Mouse (Mus musculus) lung, embryonic 14.5 days (tissue): ENCODE data around the gene Zmiz1. TPM values are rescaled to one million over a fixed set of nuclear protein-coding genes. Genes with fewer than 3 reads are reported as not detected.

Experiments
- ATAC-seq: fragments of 200-750 bp; cut with Nextera tagmentation; 2 replicates; pipeline ENCODE4 v1.8.0; 2017; ENCODE audit warnings: mild to moderate bottlenecking, moderate TSS enrichment, moderate library complexity; ENCODE audit not compliant: insufficient read depth
- DNase-seq: peaks from one replicate; pipeline ENCODE4 v3.0.0-alpha.2; 2015
- H3K27ac ChIP-seq: fragments of 300-500 bp; sonication (generic); 2 replicates; pipeline ENCODE4 v1.5.1; 2014; ENCODE audit warnings: low read depth, mild to moderate bottlenecking, moderate library complexity
- H3K27me3 ChIP-seq: fragments of 300-500 bp; sonication (generic); 2 replicates; pipeline ENCODE4 v1.6.1; 2014; ENCODE audit warnings: low read length, control low read depth; ENCODE audit not compliant: insufficient read depth
- H3K36me3 ChIP-seq: fragments of 300-500 bp; sonication (generic); 2 replicates; pipeline ENCODE4 v1.6.1; 2014; ENCODE audit warnings: control low read depth; ENCODE audit not compliant: insufficient read depth
- H3K4me1 ChIP-seq: fragments of 300-500 bp; sonication (generic); 2 replicates; pipeline ENCODE4 v1.6.1; 2014; ENCODE audit warnings: antibody characterized with exemption, control low read depth; ENCODE audit not compliant: insufficient read depth
- H3K4me2 ChIP-seq: fragments of 300-500 bp; sonication (generic); 2 replicates; pipeline ENCODE4 v1.6.1; 2014; ENCODE audit warnings: mild to moderate bottlenecking
- H3K4me3 ChIP-seq: fragments of 300-500 bp; sonication (generic); 2 replicates; pipeline ENCODE4 v1.5.1; 2014; ENCODE audit warnings: low read depth, low read length
- H3K9ac ChIP-seq: fragments of 300-500 bp; sonication (generic); 2 replicates; pipeline ENCODE4 v1.6.1; 2014
- H3K9me3 ChIP-seq: fragments of 300-500 bp; sonication (generic); 2 replicates; pipeline ENCODE4 v1.6.1; 2016; ENCODE audit warnings: low read depth, low read length, control low read depth
- CTCF ChIP-seq: IDR thresholded peaks from 2 replicates; pipeline ENCODE4 v1.5.1; 2016; ENCODE audit warnings: antibody characterized with exemption, low read depth
- WGBS: fragments of 180-500 bp; shearing (Covaris S2); extraction: QIAGEN DNeasy Blood & Tissue Kit; methylation state at CpG from one replicate; pipeline ENCODE4 v1.1.7; 2014; 5-methylcytosine and 5-hydroxymethylcytosine counted together
- polyA plus RNA-seq: library from polyadenylated mRNA; unstranded; fragments of >200 nt; fragmentation: Nextera tagmentation; extraction: Ambion mirVana; gene quantifications from 2 replicates; pipeline ENCODE4 v1.2.1, GENCODE M21; 2014

The Zmiz1 gene
- polyA plus RNA-seq, 1 experiment from 2014 or later = 33.5 TPM

GRCm38 (mm10) chr14:25459998-25460800, 1.2 kb downstream of the Zmiz1 start:
- Histone ChIP-seq H3K4me3 (peak overlapping the region; percentile 97), H3K36me3 (no peaks in the 10 kb centered on the region), H3K27me3 (no peaks in the 10 kb centered on the region), H3K9ac (peak overlapping the region; percentile 96), H3K4me2 (peak overlapping the region; percentile 80), H3K9me3 (no peaks in the 10 kb centered on the region), H3K27ac (peak overlapping the region; percentile 99), H3K4me1 (peaks cover 38% of the 10 kb centered on the region)
- no peak for TF ChIP-seq CTCF
- ATAC-seq (0 out of 2 replicates have a peak, but pooled peaks have one; percentile 5), DNase-seq (peak; percentile 77)
- under 1% methylated on average over 62 of the region's 63 CpGs for WGBS

DNA sequence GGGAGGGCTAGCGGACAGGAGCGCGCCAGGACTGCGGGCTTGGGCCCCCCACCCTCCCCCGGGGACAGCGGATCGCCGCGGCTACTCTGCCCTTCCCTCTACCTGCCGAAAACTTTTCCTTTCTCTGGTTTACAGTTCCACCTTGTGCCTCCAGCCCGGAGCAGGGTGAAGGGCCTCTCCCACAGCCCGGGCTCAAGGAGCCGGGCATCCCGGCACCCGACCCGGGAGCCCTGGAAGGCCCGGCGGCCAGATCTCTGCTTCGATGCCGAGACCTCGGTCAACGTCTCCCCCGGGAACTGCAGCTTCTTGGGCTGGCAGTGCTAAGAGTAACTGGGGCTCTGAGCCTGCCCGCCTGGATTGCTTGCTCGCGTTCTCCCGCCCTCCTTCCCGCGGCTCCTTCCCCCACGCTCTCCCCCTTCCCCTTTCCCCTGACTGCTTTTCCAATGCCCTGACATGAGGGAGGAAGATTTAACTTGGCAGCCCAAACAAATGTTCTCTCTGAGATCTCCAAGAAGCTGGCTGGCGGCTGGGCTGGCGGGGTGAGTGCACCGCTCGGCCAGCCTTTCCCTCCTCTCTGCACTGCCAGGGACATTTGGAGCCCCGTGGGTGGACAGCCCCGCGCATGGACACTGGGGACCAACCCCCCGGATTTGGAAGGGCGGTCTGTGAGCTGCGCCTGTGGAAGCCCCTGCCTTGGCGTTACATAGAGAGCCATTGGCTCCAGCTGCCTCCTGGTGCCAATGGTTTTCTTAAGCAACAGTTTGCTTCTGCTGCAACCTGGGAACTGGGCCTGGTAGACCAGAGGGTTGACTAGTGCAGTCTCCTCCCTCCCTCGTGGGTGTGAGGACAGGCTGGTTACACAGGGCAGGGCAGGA, 2.1 kb downstream of the Zmiz1 start:
- H3K4me1 ChIP-seq = peaks cover 44% of the 10 kb centered on the region
- H3K27me3 ChIP-seq = no peaks in the 10 kb centered on the region
- TF ChIP-seq CTCF = no peak

DNA sequence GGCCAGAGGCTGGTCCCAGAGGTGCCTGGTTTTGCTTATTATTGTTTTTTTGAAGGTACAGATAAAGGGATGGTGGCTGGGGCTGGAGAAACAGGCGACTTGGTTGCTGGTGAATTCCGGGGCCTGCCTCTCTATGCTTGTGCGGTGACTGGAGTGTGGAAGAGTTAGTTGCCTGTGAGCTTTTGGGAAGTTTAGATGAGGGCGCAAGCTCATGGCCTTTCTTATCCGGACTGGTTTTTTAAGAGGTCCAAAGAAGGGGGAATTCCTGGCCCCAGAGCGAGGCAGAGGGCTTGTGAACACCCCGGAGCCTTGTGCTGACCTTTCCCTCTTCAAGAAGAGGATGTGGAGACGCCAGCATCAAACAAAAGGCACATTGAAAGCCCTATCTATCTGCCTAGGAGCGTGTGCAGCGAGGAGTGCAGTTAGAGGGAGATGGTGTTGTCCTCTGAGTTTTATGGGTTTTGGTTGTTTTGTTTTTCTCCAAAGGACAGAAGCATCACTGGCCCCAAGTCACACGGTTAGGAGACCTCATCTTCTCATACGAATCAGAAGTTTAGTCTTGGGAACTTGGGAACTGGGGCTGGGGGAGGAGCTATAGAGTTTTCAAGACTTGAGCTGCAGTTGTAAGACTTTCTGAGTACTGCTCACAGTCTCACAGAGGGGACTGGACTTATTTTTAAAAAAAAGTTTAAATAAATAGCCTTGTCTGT, 2.8 kb downstream of the Zmiz1 start:
- WGBS = 10% methylated on average over 12 of the region's 12 CpGs
- DNase-seq (peak; percentile 42), ATAC-seq (no peak)
- H3K36me3 ChIP-seq = no peaks in the 10 kb centered on the region
- H3K4me2 ChIP-seq = peak overlapping the region; percentile 80
- no peaks in the 10 kb centered on the region for H3K27me3 ChIP-seq
- no peak for TF ChIP-seq CTCF
- peak overlapping the region; percentile 97 for H3K4me3 ChIP-seq
- peak overlapping the region; percentile 96 for H3K9ac ChIP-seq
- no peaks in the 10 kb centered on the region for H3K9me3 ChIP-seq
- H3K27ac ChIP-seq = peak overlapping the region; percentile 99
- H3K4me1 ChIP-seq = peaks cover 44% of the 10 kb centered on the region

More for the DNA sequence above, 2.1 kb downstream of the Zmiz1 start:
- peak overlapping the region; percentile 96 for H3K9ac ChIP-seq
- peak; percentile 7; the same call in 1 of the 2 replicates for ATAC-seq
- peak; percentile 75 for DNase-seq
- H3K4me2 ChIP-seq = peak overlapping the region; percentile 80
- H3K27ac ChIP-seq = peak overlapping the region; percentile 99
- no peaks in the 10 kb centered on the region for H3K9me3 ChIP-seq
- under 1% methylated on average over 42 of the region's 42 CpGs for whole genome bisulfite sequencing
- no peaks in the 10 kb centered on the region for H3K36me3 ChIP-seq
- H3K4me3 ChIP-seq = peak overlapping the region; percentile 97

GRCm38 (mm10) chr14:25462975-25463374, 4.0 kb downstream of the Zmiz1 start:
- no peak for ATAC-seq
- H3K4me2 ChIP-seq = no peak overlapping the region
- H3K36me3 ChIP-seq = no peaks in the 10 kb centered on the region
- no peak for TF ChIP-seq CTCF
- H3K9me3 ChIP-seq = no peaks in the 10 kb centered on the region
- no peaks in the 10 kb centered on the region for H3K27me3 ChIP-seq
- H3K9ac ChIP-seq = no peak overlapping the region
- DNase-seq = no peak
- no peak overlapping the region for H3K27ac ChIP-seq
- H3K4me3 ChIP-seq = no peak overlapping the region
- peaks cover 47% of the 10 kb centered on the region for H3K4me1 ChIP-seq
- WGBS = 12% methylated on average over 1 of the region's 1 CpGs

DNA sequence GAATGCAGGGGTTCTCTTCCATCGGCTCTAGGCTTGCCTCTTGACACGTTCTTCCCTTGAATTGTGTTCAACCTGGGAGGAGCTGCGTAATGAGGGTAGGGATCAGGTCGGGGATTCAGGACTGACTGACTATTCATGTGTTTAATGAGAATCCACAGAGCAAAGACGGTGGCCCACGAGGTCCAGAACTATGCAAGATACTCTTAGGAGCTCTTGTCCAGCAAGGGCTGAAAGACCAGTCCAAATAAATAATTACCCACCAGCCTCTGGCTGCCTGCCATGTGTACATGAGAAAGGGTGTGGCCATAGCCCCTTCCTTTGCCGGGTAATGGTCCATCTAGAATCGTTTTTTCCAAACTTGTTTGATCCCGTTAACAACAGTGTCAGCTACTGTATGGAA, 4.9 kb downstream of the Zmiz1 start:
- peak overlapping the region; percentile 21; the same call in 1 of the 2 replicates for H3K4me2 ChIP-seq

GRCm38 (mm10) chr14:25464611-25465307, 5.8 kb downstream of the Zmiz1 start:
- DNase-seq (no peak), ATAC-seq (no peak)
- H3K36me3 ChIP-seq = no peaks in the 10 kb centered on the region
- 49% methylated on average over 8 of the region's 8 CpGs for WGBS
- no peak for TF ChIP-seq CTCF
- H3K27me3 ChIP-seq = no peaks in the 10 kb centered on the region
- H3K4me2 ChIP-seq = no peak overlapping the region
- H3K9me3 ChIP-seq = no peaks in the 10 kb centered on the region
- no peak overlapping the region for H3K9ac ChIP-seq
- H3K4me3 ChIP-seq = no peak overlapping the region
- H3K27ac ChIP-seq = no peak overlapping the region
- peaks cover 56% of the 10 kb centered on the region for H3K4me1 ChIP-seq

More for the DNA sequence above, 4.9 kb downstream of the Zmiz1 start:
- WGBS = 18% methylated on average over 9 of the region's 9 CpGs
- TF ChIP-seq CTCF = no peak
- Histone ChIP-seq H3K9ac (peak overlapping the region; percentile 13; the same call in 1 of the 2 replicates), H3K4me3 (no peak overlapping the region), H3K27ac (no peak overlapping the region), H3K4me1 (peaks cover 56% of the 10 kb centered on the region), H3K9me3 (no peaks in the 10 kb centered on the region), H3K27me3 (no peaks in the 10 kb centered on the region), H3K36me3 (no peaks in the 10 kb centered on the region)
- DNase-seq (peak; percentile 86), ATAC-seq (no peak)
